Mouse (Mus musculus) A20 (cell line): ENCODE measurements at regions not wholly inside any gene's neighbourhood (a gene's known extent, or its start where the extent isn't known, plus 50 kb on each side); places are given as distances from the start of the nearest gene placed in this dataset.

ENCODE experiments used
- DNase-seq: peaks from one replicate; pipeline ENCODE4 v3.0.0-alpha.2; 2011; ENCODE audit warnings: low read depth, low spot score

- DNase-seq: no peak
Observed at GRCm38 (mm10) chr8:87019795-87020194, 134.7 kb upstream of the N4bp1 start.

GRCm38 (mm10) chr8:86975546-86975945 is 90.5 kb upstream of the N4bp1 start:
- DNase-seq: no peak

GRCm38 (mm10) chr8:86971736-86972135 is 86.7 kb upstream of the N4bp1 start:
- no peak for DNase-seq

- DNase-seq: no peak
Observed at GRCm38 (mm10) chr8:86969051-86969450, 84.0 kb upstream of the N4bp1 start.

- no peak for DNase-seq
Observed at GRCm38 (mm10) chr8:86967891-86968311, 82.8 kb upstream of the N4bp1 start.

GRCm38 (mm10) chr8:86961218-86962195 is 76.4 kb upstream of the N4bp1 start:
- no peak for DNase-seq
